Mouse (Mus musculus) embryo, embryonic 9.5 days (tissue): ENCODE measurements around the gene Kcnk7.

ENCODE experiments used
- DNase-seq: peaks from one replicate; pipeline ENCODE4 v3.0.0-alpha.2; 2017; ENCODE audit errors: extremely low spot score

Gene Kcnk7

GRCm38 (mm10) chr19:5756321-5756985 is 52.3 kb downstream of the Kcnk7 start:
- DNase-seq: peak; percentile 33
